Mouse (Mus musculus) kidney, adult 2 months (tissue): ENCODE measurements around the gene Lrrc56.

ENCODE experiments used
- CTCF ChIP-seq: fragments of 200-500 bp; conservative IDR thresholded peaks from 2 replicates; pipeline ENCODE4 v1.5.1; 2011; ENCODE audit warnings: low read depth, mild to moderate bottlenecking, control low read depth, low read length, moderate library complexity, mixed read lengths; ENCODE audit not compliant: insufficient read depth, insufficient read length
- POLR2A ChIP-seq: fragments of 200-500 bp; IDR thresholded peaks from one replicate; pipeline ENCODE4 v1.6.1; 2011; ENCODE audit warnings: low read depth, low read length, control low read depth

DNA sequence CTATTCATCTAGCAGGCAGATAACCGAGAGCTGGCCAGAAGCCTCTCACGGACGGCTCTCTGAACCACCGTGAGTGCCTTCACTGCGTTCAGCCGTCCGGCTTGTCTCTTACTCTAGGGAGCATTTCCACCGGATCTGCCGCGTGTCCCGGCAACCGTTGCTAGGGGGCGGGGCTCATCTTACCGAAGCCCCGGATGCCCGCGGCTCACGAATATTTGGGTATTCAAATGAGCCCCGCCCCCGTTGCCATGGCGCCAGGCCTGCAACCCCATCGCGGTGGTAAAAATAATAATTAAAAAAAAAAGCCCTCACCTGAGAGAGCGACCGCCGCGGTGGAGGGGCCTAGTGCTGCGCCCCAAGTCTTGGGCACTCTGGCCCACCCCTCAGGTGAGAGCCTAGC, 873 bp downstream of the Lrrc56 start:
- TF ChIP-seq CTCF (no peak), POLR2A (no peak)
